Mouse (Mus musculus) brain, embryonic 18.5 days (tissue): ENCODE data around the gene Mfap1b.

Experiments
- DNase-seq: peaks from one replicate; pipeline ENCODE4 v3.0.0-alpha.2; 2012; ENCODE audit warnings: low read depth, low spot score

Gene Mfap1b

GRCm38 (mm10) chr2:121434854-121435253, 39.0 kb downstream of the Mfap1b start:
- no peak for DNase-seq

- no peak for DNase-seq
These were observed 48.0 kb downstream of the Mfap1b start for GRCm38 (mm10) chr2:121425890-121426289.

- no peak for DNase-seq
These were observed 50.7 kb downstream of the Mfap1b start for GRCm38 (mm10) chr2:121423166-121423565.

GRCm38 (mm10) chr2:121418476-121418875, 55.4 kb downstream of the Mfap1b start:
- DNase-seq: no peak

DNA sequence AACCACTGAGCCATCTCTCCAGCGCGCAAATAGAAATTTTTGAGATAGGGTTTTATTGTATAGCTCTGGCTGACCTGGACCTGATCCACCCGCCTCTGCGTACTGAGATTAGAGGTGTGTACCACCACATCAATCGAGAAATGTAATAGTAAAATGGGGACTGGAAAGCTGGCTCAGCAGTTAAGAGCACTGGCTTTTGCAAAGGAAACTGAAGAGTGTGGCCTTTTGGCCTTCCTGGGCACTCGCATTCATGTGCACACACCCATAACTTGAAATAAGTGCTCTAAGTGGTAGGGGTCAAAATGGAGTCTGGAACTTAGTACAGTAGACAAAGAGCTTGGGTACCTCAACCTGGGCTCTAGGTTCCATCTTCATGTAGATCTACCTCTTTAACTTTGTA, 57.5 kb downstream of the Mfap1b start:
- DNase-seq: no peak

DNA sequence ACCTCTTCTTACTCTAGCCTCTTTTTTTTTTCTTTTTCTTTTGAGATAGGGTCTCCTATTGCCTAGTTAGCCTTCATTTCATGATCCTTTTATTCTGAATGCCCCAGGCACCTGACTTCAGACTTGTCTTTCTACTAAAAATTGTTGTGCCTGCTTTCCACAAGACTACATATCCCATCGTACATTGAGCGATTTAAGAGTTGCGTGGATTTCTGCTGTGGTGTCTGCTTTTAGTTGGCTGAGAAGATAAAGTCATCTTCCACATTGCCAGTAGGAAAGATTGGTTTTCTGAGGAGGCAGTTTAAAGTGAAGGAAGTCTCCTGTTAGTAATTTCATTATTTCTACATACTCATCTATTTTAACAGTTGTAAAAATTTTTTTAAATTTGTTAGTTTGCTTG, 58.3 kb downstream of the Mfap1b start:
- DNase-seq: no peak

- no peak for DNase-seq
These were observed 58.8 kb downstream of the Mfap1b start for GRCm38 (mm10) chr2:121415103-121415502.

DNA sequence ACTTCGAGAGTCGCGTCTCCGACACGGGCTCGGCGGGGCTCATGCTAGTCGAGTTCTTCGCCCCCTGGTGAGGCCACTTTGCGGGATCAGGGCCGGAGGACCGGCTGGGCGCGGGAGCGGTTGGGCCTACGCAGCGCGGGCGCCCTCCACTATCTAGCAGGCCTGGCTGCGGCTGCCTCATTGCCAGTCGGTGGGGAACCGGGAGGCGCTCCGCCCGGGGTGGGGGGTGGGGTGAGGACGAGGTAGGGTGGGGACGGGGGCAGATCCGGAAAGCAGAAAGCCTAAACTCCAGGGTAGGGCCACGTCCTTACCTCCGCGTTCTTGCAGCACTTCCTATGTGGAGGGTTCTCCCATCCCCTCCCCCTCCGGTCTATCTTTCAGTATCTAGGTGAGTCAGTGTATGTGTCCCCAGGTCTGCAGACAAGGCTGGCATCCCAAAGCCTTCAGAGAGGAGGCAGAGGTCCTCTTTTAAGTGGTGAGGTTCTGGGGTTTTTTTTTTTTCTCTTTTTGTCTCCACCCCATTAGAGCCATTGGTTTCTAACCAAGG, 59.7 kb downstream of the Mfap1b start:
- no peak for DNase-seq

DNA sequence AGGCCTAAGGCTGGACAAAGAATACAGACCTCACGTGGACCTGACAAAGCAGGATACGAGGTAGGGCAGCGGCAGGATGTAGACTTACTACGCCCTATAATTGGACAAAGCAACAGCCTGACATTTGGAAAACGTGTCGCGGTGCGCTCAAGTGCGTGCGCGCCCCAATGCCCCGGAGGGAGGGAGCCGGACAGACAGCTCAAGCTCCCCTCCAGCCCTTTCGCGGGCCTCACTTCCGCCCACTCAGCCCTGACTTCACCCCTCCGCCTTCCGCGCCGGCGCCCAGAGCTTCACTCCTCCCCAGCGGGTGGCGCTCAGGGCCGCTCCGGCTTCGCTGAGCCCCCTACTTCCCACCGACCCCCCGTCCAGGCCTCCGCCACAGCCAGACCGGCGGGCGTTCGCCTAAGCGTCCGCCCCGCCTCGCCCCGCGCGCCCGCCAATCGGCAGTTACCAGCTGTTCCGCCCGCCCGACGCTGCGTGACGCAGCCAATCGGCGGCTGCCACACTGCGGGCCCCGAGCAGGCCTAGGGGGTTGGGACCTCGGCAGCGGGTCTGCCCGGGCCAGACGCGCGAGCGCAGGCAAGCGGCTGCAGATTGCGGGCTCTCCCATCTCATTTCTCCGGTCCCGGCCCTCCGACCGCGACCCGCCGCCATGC, 60.4 kb downstream of the Mfap1b start, which contains the start of the genes Pdia3 and Catsper2:
TSS of gene Pdia3 (plus strand) at position 389 of the 656 bp plus-strand sequence.
TSS of gene Catsper2 (minus strand) at position 406 of the 656 bp plus-strand sequence.
- DNase-seq: peak; percentile 92

GRCm38 (mm10) chr2:121412843-121413386, 61.0 kb downstream of the Mfap1b start:
- peak; percentile 12 for DNase-seq
